Mouse (Mus musculus) ES-Bruce4 (cell line): ENCODE measurements at regions not wholly inside any gene's neighbourhood (a gene's known extent, or its start where the extent isn't known, plus 50 kb on each side); places are given as distances from the start of the nearest gene placed in this dataset.

Experiments
- H3K27ac ChIP-seq: 2 replicates; pipeline ENCODE4 v1.5.1; 2012; ENCODE audit warnings: low read length, inconsistent platforms; ENCODE audit not compliant: insufficient read depth
- H3K27me3 ChIP-seq: 2 replicates; pipeline ENCODE4 v1.6.1; 2012; ENCODE audit warnings: mild to moderate bottlenecking, low read length, inconsistent platforms; ENCODE audit not compliant: control insufficient read depth, poor library complexity, insufficient read depth, severe bottlenecking
- H3K36me3 ChIP-seq: 2 replicates; pipeline ENCODE4 v1.6.1; 2012; ENCODE audit warnings: inconsistent platforms, mild to moderate bottlenecking, low read length, moderate library complexity; ENCODE audit not compliant: control insufficient read depth, poor library complexity, insufficient read depth, severe bottlenecking
- H3K4me1 ChIP-seq: one replicate; pipeline ENCODE4 v1.8.1; 2011; ENCODE audit warnings: low read length; ENCODE audit not compliant: control insufficient read depth, insufficient read depth
- H3K4me3 ChIP-seq: 2 replicates; pipeline ENCODE4 v1.5.1; 2011; ENCODE audit warnings: low read depth, mild to moderate bottlenecking, low read length
- H3K9ac ChIP-seq: 2 replicates; pipeline ENCODE4 v1.6.1; 2012; ENCODE audit warnings: low read depth, mild to moderate bottlenecking, inconsistent platforms; ENCODE audit not compliant: poor library complexity, severe bottlenecking
- H3K9me3 ChIP-seq: replicated peaks from 2 replicates; pipeline ENCODE4 v1.6.1; 2012; ENCODE audit warnings: mild to moderate bottlenecking, low read length, inconsistent platforms; ENCODE audit not compliant: control insufficient read depth, poor library complexity, insufficient read depth, severe bottlenecking
- CTCF ChIP-seq: IDR thresholded peaks from one replicate; pipeline ENCODE4 v1.8.1; 2011; ENCODE audit warnings: low read depth, low read length
- EP300 ChIP-seq: IDR thresholded peaks from 2 replicates; pipeline ENCODE4 v1.6.1; 2011; ENCODE audit warnings: low read depth, low read length; ENCODE audit not compliant: insufficient read depth
- POLR2A ChIP-seq: IDR thresholded peaks from one replicate; pipeline ENCODE4 v1.8.1; 2011; ENCODE audit warnings: low read length; ENCODE audit not compliant: insufficient read depth

DNA sequence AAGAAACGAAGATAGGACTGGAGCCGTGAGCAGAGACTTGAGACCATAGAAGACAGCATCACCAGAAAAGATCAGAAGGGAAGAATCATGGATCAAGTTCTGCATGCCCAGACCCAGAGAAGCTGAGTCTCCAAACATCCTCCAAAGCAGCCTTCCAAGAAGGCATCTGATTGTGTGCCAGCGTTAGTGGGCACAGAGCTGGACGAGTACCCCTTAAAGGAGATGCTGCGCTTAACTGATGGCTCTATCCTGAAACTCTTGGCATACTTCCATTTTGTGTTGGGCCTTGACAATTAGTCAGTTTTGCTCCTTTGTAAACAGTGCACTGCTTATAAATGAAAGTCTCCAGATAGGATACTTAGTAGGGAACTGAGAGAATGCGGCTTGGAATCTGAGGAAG, 119.8 kb downstream of the Il20rb start:
- H3K36me3 ChIP-seq: no peaks in the 10 kb centered on the region
- H3K27me3 ChIP-seq: no peaks in the 10 kb centered on the region
- H3K4me3 ChIP-seq: no peak overlapping the region
- H3K4me1 ChIP-seq: no peaks in the 10 kb centered on the region
- no peaks in the 10 kb centered on the region for H3K9me3 ChIP-seq
- no peak overlapping the region for H3K9ac ChIP-seq
- H3K27ac ChIP-seq: no peak overlapping the region
- TF ChIP-seq CTCF (no peak), POLR2A (no peak), EP300 (no peak)

GRCm38 (mm10) chr9:100359934-100360716, 126.5 kb downstream of the Il20rb start:
- H3K27ac ChIP-seq: no peak overlapping the region

DNA sequence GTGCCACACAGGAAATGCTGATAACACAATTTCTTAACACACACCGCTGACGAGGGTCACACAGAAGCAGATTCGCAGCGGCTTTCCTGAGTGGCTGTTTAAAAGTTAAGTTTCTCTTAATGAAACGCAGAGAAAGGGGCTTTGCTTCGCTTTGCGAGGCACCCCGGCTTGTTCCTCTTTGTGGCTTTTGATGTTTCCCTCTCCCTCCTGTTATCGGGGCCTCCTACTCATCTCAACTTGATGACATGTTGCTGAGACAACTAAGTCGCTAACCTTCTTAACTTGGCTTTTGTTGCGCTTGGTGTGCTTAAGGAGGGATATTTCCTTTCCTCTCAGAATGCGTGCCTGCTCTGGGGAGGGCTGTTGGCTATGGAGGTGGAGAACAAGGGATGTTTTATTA, 129.0 kb downstream of the Il20rb start:
- Histone ChIP-seq H3K4me3 (no peak overlapping the region), H3K27me3 (no peaks in the 10 kb centered on the region), H3K27ac (no peak overlapping the region), H3K9me3 (peaks cover 19% of the 10 kb centered on the region), H3K9ac (no peak overlapping the region), H3K4me1 (no peaks in the 10 kb centered on the region), H3K36me3 (no peaks in the 10 kb centered on the region)
- TF ChIP-seq EP300: no peak
- TF ChIP-seq POLR2A: no peak
- TF ChIP-seq CTCF: no peak

More at GRCm38 (mm10) chr9:100359934-100360716, 126.5 kb downstream of the Il20rb start:
- no peak overlapping the region for H3K4me3 ChIP-seq
- TF ChIP-seq POLR2A (no peak), CTCF (peak; percentile 30)
- H3K4me1 ChIP-seq: no peaks in the 10 kb centered on the region
- H3K36me3 ChIP-seq: no peaks in the 10 kb centered on the region
- H3K27me3 ChIP-seq: no peaks in the 10 kb centered on the region
- H3K9ac ChIP-seq: no peak overlapping the region
- peaks cover 19% of the 10 kb centered on the region for H3K9me3 ChIP-seq

DNA sequence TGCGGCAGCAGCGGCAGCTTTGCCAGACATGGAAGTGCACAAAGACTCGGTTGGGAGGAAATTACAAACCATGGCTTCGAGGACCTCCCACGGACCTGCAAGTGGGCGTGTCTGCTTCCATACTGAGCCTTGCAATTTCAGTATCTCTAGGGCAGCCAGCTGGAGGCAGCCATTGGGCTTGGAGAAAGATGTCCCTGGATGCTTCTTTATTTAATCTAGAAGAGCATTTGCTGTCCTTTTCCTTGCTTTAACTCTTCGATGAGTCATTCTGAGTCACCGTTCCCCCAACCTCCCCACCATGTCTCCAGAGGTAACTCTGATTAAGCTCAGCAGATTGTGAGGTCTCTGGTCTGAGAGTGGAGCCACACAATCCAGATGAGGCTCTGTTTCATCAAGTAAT, 145.8 kb downstream of the Il20rb start:
- no peak overlapping the region for H3K27ac ChIP-seq
- H3K4me3 ChIP-seq: no peak overlapping the region
- H3K36me3 ChIP-seq: no peaks in the 10 kb centered on the region
- no peak overlapping the region for H3K9ac ChIP-seq
- H3K27me3 ChIP-seq: no peaks in the 10 kb centered on the region
- TF ChIP-seq POLR2A (no peak), CTCF (no peak), EP300 (no peak)
- no peaks in the 10 kb centered on the region for H3K9me3 ChIP-seq
- no peaks in the 10 kb centered on the region for H3K4me1 ChIP-seq

- Histone ChIP-seq H3K4me1 (no peaks in the 10 kb centered on the region), H3K27ac (no peak overlapping the region), H3K27me3 (no peaks in the 10 kb centered on the region; the same call in 1 of the 2 replicates), H3K36me3 (no peaks in the 10 kb centered on the region), H3K9me3 (no peaks in the 10 kb centered on the region), H3K4me3 (no peak overlapping the region), H3K9ac (no peak overlapping the region)
- TF ChIP-seq POLR2A: no peak
- TF ChIP-seq CTCF: no peak
- TF ChIP-seq EP300: no peak
Measured at GRCm38 (mm10) chr9:100307765-100308164, 178.8 kb downstream of the Il20rb start.

- Histone ChIP-seq H3K4me1 (no peaks in the 10 kb centered on the region), H3K4me3 (no peak overlapping the region), H3K36me3 (no peaks in the 10 kb centered on the region), H3K9ac (no peak overlapping the region), H3K27me3 (no peaks in the 10 kb centered on the region; the same call in 1 of the 2 replicates), H3K9me3 (no peaks in the 10 kb centered on the region), H3K27ac (no peak overlapping the region)
- TF ChIP-seq POLR2A: no peak
- TF ChIP-seq EP300: no peak
Measured at GRCm38 (mm10) chr9:100307364-100307763, 179.2 kb downstream of the Il20rb start.
